Mouse (Mus musculus) ES-E14 (cell line): Measurements from ENCODE around the gene Rpl13a.

Experiments used
- ZC3H11A ChIP-seq: IDR thresholded peaks from 2 replicates; pipeline ENCODE4 v1.6.1; 2012; ENCODE audit warnings: low read depth, mild to moderate bottlenecking, inconsistent platforms, low read length, borderline replicate concordance
- ZNF384 ChIP-seq: IDR thresholded peaks from 2 replicates; pipeline ENCODE4 v1.6.1; 2012; ENCODE audit warnings: low read depth, low read length, inconsistent platforms

- TF ChIP-seq ZNF384 = no peak
- TF ChIP-seq ZC3H11A = no peak
Observed at GRCm38 (mm10) chr7:45126147-45126843, 2.3 kb downstream of the Rpl13a start.
